Mouse (Mus musculus) MEL-GATA-1-ER (cell line): ENCODE data around the gene Cyp17a1.

Experiments
- DNase-seq: peaks from one replicate; pipeline ENCODE4 v3.0.0-alpha.2; 2012; ENCODE audit warnings: low read depth; ENCODE audit errors: extremely low read depth

The Cyp17a1 gene

DNA sequence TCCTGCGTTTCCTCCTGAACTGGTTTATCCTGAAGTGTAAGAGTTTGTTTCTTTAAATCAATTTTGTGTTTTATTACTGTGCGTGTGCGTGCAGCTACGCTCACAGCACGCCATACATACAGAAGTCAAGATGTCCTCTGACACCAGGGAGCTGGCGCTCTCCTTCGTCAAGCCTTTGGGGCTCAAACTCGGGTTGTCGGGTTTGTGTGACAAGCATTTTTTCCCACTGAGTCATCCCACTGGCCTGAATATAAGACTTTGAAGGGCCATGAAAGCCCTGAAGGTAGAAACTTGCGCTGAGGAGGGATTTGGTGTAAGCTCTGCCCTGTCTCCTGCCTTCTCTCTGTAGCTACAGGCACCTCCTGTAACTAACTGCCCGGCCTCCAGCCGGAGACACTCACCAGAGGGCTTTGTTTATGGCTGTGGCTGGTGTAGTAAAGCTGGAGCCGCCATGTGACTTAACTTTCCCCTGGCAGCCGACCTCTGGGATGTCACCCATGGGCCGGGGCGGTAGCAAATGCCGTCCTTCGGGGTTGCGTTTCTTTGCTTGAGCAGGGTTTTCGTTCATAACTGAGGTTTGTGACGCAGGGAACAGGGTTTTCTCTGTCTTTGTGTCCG lies 30.7 kb downstream of the Cyp17a1 start:
- DNase-seq = no peak

DNA sequence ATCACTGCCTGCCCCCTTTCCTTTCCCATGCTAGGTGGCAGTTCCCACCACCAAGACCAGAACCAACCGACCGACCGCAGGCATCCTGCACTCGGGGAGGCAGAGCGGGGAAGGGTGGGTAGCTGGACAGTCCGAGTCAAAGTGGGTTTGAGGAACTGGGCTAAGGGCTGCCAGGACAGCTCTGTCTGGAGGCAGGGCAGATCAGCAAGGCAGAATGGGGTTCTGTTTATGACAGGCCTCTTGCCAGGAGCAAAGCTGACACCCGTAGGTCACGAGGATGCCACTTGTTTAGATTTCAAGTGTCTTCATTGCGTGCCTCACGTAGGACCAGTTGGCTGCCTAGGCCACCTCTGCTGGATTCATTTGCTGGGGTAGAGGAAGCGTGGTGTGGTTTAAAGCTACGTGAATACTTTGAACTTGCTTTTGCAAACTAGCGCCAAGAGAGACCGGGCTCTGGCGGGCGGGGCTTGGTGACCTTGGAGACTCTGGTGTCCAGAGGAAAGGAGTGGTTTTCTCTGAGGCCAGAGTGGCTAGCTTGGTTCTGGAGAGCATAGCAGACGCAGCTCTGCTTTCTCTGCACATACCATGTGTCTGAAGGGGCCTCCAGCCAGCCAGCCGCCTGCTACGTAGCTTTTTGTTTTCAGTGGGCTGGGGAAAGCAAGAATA lies 31.4 kb downstream of the Cyp17a1 start:
- DNase-seq = no peak

DNA sequence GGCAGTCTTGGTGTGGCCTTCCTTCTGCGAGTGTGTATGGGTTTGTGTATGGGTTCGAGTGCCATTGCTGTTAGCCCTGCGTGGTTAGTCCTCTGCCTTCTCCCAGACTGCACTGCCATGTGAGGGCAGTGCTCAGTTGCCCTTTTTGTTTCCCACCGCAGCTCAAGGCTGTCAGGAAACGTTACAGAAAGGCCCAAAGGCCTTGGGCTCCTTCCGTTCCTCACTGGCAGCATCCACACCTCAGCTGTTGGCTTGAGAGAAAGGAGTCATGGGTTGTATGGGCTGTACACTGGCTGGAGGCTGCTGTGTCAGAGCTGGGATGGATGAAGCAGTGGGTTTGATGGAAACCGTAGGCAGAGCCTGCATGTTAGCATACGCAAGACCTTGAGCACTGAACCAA lies 32.2 kb downstream of the Cyp17a1 start:
- DNase-seq = no peak

- no peak for DNase-seq
Observed at GRCm38 (mm10) chr19:46639496-46639895, 33.5 kb downstream of the Cyp17a1 start.

DNA sequence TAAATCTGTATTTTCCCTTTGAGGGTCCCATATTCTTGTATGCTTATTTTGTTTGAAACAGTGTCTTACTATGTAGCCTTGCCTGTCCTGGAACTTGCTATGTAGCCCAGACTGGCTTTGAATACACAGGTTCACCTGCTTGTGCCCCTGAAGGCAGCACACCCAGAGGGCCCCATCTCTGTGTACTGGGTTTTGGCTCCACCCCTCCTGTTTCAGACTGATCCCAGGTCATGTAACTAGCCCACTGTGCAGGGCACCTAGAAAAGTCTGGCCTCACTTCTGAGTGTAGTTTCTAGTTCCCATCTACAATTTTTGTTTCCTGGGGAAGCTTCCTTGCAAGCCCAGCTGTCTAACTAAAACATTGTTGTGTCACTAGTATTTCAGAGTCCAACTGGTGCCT lies 33.9 kb downstream of the Cyp17a1 start:
- DNase-seq = no peak

DNA sequence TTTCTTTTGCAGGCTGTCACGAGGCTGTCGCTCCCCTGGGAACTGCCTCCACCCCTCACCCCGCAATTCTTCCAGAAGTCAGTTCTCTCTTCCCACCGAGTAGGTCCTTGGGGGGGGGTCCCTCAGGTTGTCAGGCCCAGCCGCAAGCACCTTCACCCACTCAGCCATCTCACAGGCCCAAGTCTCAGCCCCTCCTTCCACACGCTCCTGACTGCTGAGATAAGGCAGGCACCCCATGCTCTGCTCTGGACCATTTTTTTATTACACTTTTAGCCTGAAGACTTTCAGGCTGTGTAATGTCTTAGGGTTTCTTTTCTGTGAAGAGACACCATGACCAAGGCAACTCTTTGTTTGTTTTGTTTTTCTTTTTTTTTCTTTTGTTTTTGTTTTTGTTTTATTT lies 35.4 kb downstream of the Cyp17a1 start:
- no peak for DNase-seq

GRCm38 (mm10) chr19:46635766-46636165 lies 37.2 kb downstream of the Cyp17a1 start:
- no peak for DNase-seq

DNA sequence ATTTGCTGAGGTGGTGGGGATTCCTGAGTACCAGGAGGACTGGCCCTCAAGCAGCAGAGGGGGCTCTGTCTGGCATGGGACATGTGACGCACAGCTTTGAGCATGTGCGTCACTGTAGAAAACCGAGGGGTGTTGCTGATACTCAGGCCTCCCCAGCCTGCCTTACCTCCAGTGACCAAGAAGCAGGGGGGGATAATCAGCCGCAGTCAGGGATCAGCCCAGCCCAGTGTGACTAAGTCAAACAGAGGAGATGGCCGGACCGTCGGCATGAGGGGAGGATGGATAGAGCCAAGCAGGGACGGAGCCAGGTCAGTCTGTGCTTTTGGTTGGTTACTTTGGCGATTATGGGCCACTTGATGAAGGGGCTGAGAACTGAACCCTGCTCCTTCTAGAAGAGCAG lies 41.3 kb downstream of the Cyp17a1 start:
- no peak for DNase-seq

DNA sequence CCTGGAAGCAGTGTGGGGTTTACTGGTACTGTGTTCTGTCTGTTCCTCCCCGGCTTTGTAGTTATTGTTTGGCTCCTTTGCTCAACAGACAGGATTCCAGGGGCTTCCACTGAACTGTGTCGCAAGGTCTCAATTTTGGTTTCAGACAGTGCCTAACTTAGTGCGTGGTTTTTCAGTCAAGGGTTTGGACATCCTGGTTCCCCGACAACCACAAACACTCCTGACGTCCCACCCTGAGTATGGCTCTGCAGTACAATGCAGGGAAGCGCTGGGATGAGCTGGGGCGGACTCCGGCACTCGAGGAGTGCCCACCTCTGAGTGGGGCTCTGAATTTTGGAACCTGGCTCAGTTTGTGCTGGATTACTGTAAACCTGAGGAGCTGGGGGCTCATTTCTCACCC lies 43.2 kb downstream of the Cyp17a1 start:
- DNase-seq = no peak

DNA sequence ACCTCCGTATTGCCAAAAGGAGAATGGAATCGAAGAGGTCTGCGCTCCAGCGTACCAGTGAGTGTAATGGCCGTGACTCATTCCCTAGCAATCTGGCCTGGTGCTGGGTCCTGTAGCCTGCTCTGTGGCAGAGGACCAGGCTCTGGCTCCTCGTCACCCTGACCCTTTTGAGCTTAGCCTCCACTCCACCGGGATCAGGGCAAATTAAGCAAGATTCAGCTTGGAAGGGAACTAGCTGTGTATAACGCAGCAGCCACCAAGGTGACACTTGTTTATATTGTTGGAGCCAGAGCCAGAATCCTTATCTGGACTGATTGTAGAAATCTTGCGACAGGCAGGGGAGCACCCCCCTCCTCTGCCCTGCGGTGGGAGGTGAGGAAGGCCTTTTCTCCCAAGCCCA lies 44.6 kb downstream of the Cyp17a1 start:
- no peak for DNase-seq

GRCm38 (mm10) chr19:46625519-46625918 lies 47.5 kb downstream of the Cyp17a1 start:
- no peak for DNase-seq

GRCm38 (mm10) chr19:46625015-46625414 lies 48.0 kb downstream of the Cyp17a1 start:
- no peak for DNase-seq

DNA sequence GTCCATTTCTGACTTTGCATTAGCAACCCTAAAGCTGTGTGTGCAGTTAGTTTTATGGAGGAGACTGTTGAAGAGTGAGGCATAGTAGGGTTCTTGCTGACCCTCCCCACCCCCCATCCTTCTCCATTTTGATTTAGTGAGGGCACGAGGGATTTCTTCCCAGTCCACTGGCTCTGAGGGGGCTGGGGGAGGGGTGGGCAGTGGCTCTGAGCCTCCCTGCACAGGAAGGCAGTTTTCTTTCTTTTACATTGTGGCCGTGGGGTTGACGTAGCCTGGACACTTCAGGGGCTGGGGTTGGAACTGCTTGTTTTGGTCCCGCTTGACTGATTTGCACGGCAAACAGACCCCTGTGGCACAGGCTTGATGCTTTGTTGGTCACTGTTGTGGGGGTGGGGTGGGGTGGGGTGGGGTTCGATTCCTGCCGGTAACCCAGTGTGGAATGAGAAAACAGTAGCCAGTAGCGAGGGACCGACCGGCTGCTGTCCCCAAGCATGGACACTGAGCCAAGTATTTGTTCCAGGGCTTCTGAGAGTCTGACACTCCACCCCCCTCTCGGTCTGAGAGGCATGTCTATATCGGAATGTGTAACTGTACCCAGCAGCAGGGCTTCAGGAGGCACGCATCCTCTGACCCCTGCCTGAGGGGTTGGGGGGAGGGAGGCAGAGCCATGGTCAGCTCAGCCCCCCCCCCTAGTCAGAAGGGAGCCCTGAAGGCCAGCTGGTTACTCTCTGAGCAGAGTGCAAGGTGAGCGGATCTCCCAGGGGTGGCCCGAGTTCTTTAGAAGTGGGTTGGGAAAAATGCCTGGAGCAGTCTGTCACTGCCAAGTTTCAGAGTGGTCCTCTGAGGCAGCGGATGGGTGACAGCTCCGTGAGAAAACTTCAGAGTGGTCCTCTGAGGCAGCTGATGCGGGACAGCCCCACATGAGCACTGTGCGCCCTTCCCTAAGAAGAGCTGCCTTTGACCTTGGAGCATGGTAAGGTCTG lies 48.9 kb downstream of the Cyp17a1 start:
- no peak for DNase-seq

DNA sequence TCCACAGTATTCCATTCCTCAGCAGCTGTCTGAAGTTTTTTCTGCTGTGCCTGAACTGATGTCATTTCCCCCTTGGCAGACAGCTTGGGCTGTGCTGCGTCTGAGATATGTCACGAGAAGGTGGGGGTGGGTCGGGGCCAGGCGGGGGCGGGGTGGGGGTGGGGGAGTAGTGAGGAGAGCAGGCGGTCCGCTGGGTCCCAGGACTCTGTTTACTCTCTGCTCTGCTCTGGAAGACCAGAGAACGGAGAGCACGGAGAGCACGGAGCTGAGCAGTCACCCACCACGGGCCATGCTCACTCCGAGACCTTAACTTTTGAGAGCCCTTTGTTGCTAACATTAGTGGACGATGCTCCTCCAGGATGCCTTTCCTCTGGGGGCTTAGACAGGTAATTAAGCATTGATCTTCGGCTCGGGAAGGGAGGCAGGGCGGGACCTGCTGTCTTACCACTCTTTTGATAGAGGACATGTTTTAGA lies 49.7 kb downstream of the Cyp17a1 start:
- DNase-seq = no peak

- no peak for DNase-seq
Observed at GRCm38 (mm10) chr19:46622659-46623193, 50.2 kb downstream of the Cyp17a1 start.

DNA sequence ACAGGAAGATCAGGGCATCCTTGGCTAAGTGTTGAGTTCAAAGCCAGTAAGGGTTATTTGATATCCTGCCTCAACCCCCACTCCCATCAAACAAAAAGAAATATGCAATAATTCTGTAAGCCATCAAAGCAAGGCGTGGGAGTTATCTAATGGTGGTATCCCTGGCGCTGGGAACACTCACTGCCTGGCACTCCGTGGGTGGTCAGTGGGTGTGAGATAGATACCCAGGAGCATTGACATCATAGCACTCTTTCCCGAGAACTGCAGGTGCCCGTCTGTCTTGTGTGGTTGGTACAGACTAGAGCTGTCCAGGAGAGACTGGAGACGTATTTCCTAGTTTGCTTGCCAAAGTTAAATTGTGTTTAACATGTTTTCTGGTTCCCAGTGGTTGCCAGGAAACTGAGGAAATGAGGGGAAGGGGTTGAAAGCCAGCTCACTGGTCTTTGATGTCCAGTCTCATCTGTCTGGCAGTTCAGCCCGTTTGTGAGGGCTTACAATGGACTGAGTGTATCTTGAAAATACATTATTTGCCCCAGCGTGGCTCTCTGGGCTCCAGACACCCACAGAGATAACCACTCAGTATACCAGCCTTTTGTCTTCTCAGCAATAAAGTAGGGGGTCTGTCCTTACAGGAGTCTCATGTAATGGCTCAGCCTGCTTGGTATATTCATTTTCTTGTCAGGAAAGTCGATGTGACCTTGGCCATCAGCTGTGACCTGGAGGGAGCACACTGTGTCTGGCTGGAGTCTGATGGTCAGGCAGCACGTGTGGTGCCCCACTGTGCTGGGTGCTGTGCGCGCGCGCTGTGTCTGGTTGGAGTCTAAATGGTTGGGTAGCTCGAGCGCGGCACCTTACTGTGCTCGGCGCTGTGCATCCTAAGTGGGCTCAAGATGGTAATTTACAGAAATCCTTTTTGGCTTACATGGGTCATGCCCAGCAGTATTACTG lies 51.5 kb downstream of the Cyp17a1 start:
- no peak for DNase-seq

DNA sequence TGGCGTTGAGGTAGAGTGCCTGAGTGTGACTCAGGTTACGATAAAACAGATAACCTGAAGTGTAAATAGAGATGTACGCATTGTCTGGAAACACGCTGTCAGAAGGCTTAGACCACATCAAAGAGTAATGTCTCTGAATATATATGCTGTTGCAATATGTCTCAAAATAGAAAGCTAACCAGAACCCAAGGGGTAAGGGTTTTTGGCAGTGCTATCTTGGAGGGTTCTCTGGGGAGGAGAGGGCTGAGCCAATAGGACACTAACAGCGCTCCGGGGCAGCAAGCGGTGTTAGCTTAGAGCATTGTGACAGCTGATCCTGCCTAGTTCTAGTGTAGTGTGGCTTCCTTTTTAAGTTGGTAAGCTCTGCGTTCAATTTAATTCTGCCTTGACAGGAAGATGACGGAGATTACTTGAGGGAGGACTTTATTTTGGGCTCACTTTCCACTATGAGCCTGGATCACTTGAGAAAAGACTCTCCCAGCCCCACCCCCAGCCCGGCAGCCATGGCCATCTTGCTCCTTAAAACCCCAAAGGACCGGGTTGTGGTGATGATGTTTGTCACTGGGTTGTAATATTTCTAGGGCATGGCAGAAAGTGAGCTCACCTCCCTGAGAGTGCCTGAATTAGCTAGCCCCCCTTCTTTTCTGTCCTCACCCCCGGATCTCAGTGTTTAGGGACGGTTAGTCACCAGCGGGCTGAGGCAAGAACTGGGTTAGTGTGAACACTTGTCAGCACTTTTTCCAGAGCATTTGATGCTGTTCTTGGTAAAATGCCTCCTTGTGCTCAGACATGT lies 52.8 kb downstream of the Cyp17a1 start:
- no peak for DNase-seq

- no peak for DNase-seq
Observed at GRCm38 (mm10) chr19:46619518-46619917, 53.5 kb downstream of the Cyp17a1 start.

DNA sequence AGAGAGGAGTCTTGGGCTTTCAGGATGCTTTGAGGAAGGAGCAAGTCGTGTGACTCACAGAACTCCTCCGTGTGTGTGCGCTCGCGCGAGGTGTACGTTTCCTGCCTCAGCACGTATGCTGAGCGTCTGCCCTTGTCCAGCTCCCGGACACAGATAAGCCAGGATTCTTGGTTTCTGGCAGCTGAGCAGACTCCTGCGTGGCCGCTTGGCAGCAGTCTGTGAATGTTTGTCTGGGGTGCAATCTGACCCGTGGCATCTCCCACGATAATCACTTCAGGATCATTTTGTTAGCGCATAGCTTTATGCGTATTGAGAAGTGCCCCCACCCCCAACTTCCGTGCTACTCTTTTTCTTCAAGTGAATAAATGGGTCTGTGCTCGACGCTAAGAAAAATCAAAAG lies 54.0 kb downstream of the Cyp17a1 start:
- no peak for DNase-seq

- no peak for DNase-seq
Observed at GRCm38 (mm10) chr19:46618322-46618721, 54.6 kb downstream of the Cyp17a1 start.
